9 mouse cellular contexts compared by ENCODE assay signal in genomic region chr7:143151171-143151570, GRCm38 (mm10). TPM values are rescaled to one million over a fixed set of nuclear protein-coding genes. Genes with fewer than 3 reads are reported as not detected.
DNase-seq lines count a peak whose midpoint lies in the region; ATAC-seq and TF ChIP-seq lines count a peak whose summit lies in the region.
"Had no signal": no experiment of that assay in that cellular context is flagged by ENCODE, and none has a peak within 500 bp of the region (broad histone marks: within the 10 kb centered on the region; RNA-seq: fewer than 3 reads in every experiment).

No protein-coding gene starts in this region.

- 20% methylated on average over 2 of the region's 2 CpGs for WGBS in intestine, postnatal 0 days
- 13% methylated on average over 2 of the region's 2 CpGs for WGBS in intestine, embryonic 16.5 days

- DNase-seq in adrenal gland, adult (ENCODE audit: inconsistent age in 2 of 2, low spot score in 1 of 2) = peak; percentile 33 to 82
- no peak for DNase-seq in adrenal gland, adult 8-10 months
- DNase-seq in NIH3T3 (ENCODE audit: low read depth) = peak; percentile 49
- DNase-seq in heart, postnatal 4 days = peak; percentile 66
- DNase-seq in lung, postnatal 25 days (ENCODE audit: low spot score) = peak; percentile 38
- peak; percentile 46 for DNase-seq in thymus, postnatal 25 days

- H3K4me1 ChIP-seq in intestine, postnatal 0 days (replicated peaks; ENCODE audit: control insufficient read depth, insufficient read depth, low read length) = peaks cover 8% of the 10 kb centered on the region
- peaks cover 30% of the 10 kb centered on the region for H3K4me1 ChIP-seq in intestine, embryonic 16.5 days (ENCODE audit: control insufficient read depth, insufficient read depth, low read length)

- H3K4me2 ChIP-seq in intestine, postnatal 0 days (replicated peaks; ENCODE audit: low read depth) = no peak overlapping the region
- no peak overlapping the region for H3K4me2 ChIP-seq in intestine, embryonic 16.5 days (ENCODE audit: low read depth, low read length)
- H3K4me2 ChIP-seq: lung, embryonic 15.5 days had no signal

- 0 out of 2 replicates have a peak, but pooled peaks cover 5% of the 10 kb centered on the region for H3K36me3 ChIP-seq in intestine, postnatal 0 days (ENCODE audit: control insufficient read depth, insufficient read depth)
- H3K36me3 ChIP-seq in intestine, embryonic 16.5 days (ENCODE audit: control insufficient read depth, insufficient read depth, low read length) = no peaks in the 10 kb centered on the region
- H3K36me3 ChIP-seq: lung, embryonic 15.5 days had no signal

- TF ChIP-seq CTCF in intestine, postnatal 0 days (IDR thresholded peaks at IDR 0.05; ENCODE audit: low read depth) = peak; percentile 79

- no peak overlapping the region for H3K9ac ChIP-seq in intestine, postnatal 0 days (ENCODE audit: low read depth, low read length)
- H3K9ac ChIP-seq in intestine, embryonic 16.5 days (ENCODE audit: low read depth, low read length) = no peak overlapping the region
- H3K9ac ChIP-seq: lung, embryonic 15.5 days had no signal

- no peaks in the 10 kb centered on the region for H3K27me3 ChIP-seq in intestine, postnatal 0 days (replicated peaks; ENCODE audit: control insufficient read depth, insufficient read depth, low read length)
- H3K27me3 ChIP-seq in intestine, embryonic 16.5 days (replicated peaks; ENCODE audit: control insufficient read depth, insufficient read depth, low read length) = no peaks in the 10 kb centered on the region
- H3K27me3 ChIP-seq: lung, embryonic 15.5 days had no signal

- ATAC-seq in intestine, postnatal 0 days = no peak
- ATAC-seq in intestine, embryonic 16.5 days = no peak

- no peak overlapping the region for H3K4me3 ChIP-seq in intestine, postnatal 0 days (ENCODE audit: low read depth, low read length)
- no peak overlapping the region for H3K4me3 ChIP-seq in intestine, embryonic 16.5 days (ENCODE audit: low read length)
- H3K4me3 ChIP-seq: lung, embryonic 15.5 days had no signal

- no peak overlapping the region for H3K27ac ChIP-seq in intestine, postnatal 0 days (ENCODE audit: low read depth, low read length)
- H3K27ac ChIP-seq in intestine, embryonic 16.5 days (ENCODE audit: low read length) = no peak overlapping the region
- H3K27ac ChIP-seq: lung, embryonic 15.5 days had no signal

- no peaks in the 10 kb centered on the region for H3K9me3 ChIP-seq in intestine, postnatal 0 days (ENCODE audit: control insufficient read depth)
- H3K9me3 ChIP-seq in intestine, embryonic 16.5 days (ENCODE audit: control insufficient read depth, low read length) = no peaks in the 10 kb centered on the region
- H3K9me3 ChIP-seq: lung, embryonic 15.5 days had no signal

RNA-seq across cellular contexts. Expression of gene Kcnq1, which starts 45.0 kb away (rescaled TPM):
- 10 to 100 TPM in 2 of 4 experiments, 1 to 10 TPM in 2; 3.7 to 14.9 (median 9.0) TPM for total RNA-seq in adrenal gland, adult 8-10 months (2022)
- 10.5 and 13.8 TPM in 2 replicates for polyA plus RNA-seq in intestine, postnatal 0 days (2015; fragmentation: Nextera tagmentation; extraction: Ambion mirVana)
- polyA plus RNA-seq in intestine, embryonic 16.5 days (2015; fragmentation: Nextera tagmentation; extraction: Ambion mirVana) = 9.7 and 10.8 TPM in 2 replicates
- total RNA-seq in heart, postnatal 4 days (2021) = 10 to 100 TPM; 51.7 to 55.3 TPM

RNA-seq across cellular contexts. Expression of gene Trpm5, which starts 56.7 kb away (rescaled TPM):
- under 1 TPM; 0.17 to 0.32 (median 0.27) TPM for total RNA-seq in adrenal gland, adult 8-10 months (2022)
- polyA plus RNA-seq in intestine, postnatal 0 days (2015; fragmentation: Nextera tagmentation; extraction: Ambion mirVana) = 0.97 and 1.3 TPM in 2 replicates
- polyA plus RNA-seq in intestine, embryonic 16.5 days (2015; fragmentation: Nextera tagmentation; extraction: Ambion mirVana) = 7.9 and 8.0 TPM in 2 replicates
- under 1 TPM; 0.74 to 0.93 TPM for total RNA-seq in heart, postnatal 4 days (2021)
